Mouse (Mus musculus) lung, embryonic 15.5 days (tissue): Measurements from ENCODE around the gene Commd3. TPM values are rescaled to one million over a fixed set of nuclear protein-coding genes. Genes with fewer than 3 reads are reported as not detected.

Source experiments
- ATAC-seq: fragments of 200-750 bp; cut with Nextera tagmentation; 2 replicates; pipeline ENCODE4 v1.8.0; 2017; ENCODE audit warnings: moderate number of reproducible peaks, borderline replicate concordance; ENCODE audit not compliant: low FRiP score, low TSS enrichment; ENCODE audit errors: extremely low read depth
- H3K27ac ChIP-seq: fragments of 300-500 bp; sonication (generic); 2 replicates; pipeline ENCODE4 v1.5.1; 2015; ENCODE audit warnings: moderate library complexity, mild to moderate bottlenecking, inconsistent platforms
- H3K27me3 ChIP-seq: fragments of 300-500 bp; sonication (generic); 2 replicates; pipeline ENCODE4 v1.6.1; 2015; ENCODE audit warnings: inconsistent platforms
- H3K36me3 ChIP-seq: fragments of 300-500 bp; sonication (generic); 2 replicates; pipeline ENCODE4 v1.6.1; 2015; ENCODE audit warnings: inconsistent platforms
- H3K4me1 ChIP-seq: fragments of 300-500 bp; sonication (generic); 2 replicates; pipeline ENCODE4 v1.6.1; 2015; ENCODE audit warnings: inconsistent platforms
- H3K4me2 ChIP-seq: fragments of 300-500 bp; sonication (generic); 2 replicates; pipeline ENCODE4 v1.6.1; 2015; ENCODE audit warnings: inconsistent platforms, mild to moderate bottlenecking, moderate library complexity
- H3K4me3 ChIP-seq: fragments of 300-500 bp; sonication (generic); 2 replicates; pipeline ENCODE4 v1.5.1; 2015; ENCODE audit warnings: mild to moderate bottlenecking, inconsistent platforms
- H3K9ac ChIP-seq: fragments of 300-500 bp; sonication (generic); 2 replicates; pipeline ENCODE4 v1.6.1; 2015; ENCODE audit warnings: inconsistent platforms
- H3K9me3 ChIP-seq: fragments of 300-500 bp; sonication (generic); 2 replicates; pipeline ENCODE4 v1.6.1; 2016; ENCODE audit warnings: inconsistent platforms
- WGBS: fragments of 180-500 bp; shearing (Covaris S2); methylation state at CpG from one replicate; pipeline ENCODE4 v1.1.7; 2015; 5-methylcytosine and 5-hydroxymethylcytosine counted together
- polyA plus RNA-seq: library from polyadenylated mRNA; unstranded; fragments of >200 nt; fragmentation: Nextera tagmentation; extraction: Ambion mirVana; gene quantifications from 2 replicates; pipeline ENCODE4 v1.2.1, GENCODE M21; 2015

Commd3 gene
- polyA plus RNA-seq, 1 experiment from 2014 or later: 212 TPM

- H3K9me3 ChIP-seq: no peaks in the 10 kb centered on the region
- H3K36me3 ChIP-seq: no peaks in the 10 kb centered on the region
- no peak overlapping the region for H3K27ac ChIP-seq
- H3K9ac ChIP-seq: no peak overlapping the region
- no peak overlapping the region for H3K4me3 ChIP-seq
- no peak for ATAC-seq
- peaks cover 72% of the 10 kb centered on the region for H3K27me3 ChIP-seq
- 4% methylated on average over 4 of the region's 4 CpGs for WGBS
- H3K4me2 ChIP-seq: no peak overlapping the region
- peaks cover 18% of the 10 kb centered on the region for H3K4me1 ChIP-seq
Measured at GRCm38 (mm10) chr2:18697591-18698244, 25.5 kb downstream of the Commd3 start.

- H3K9me3 ChIP-seq: no peaks in the 10 kb centered on the region
- H3K9ac ChIP-seq: no peak overlapping the region
- H3K36me3 ChIP-seq: no peaks in the 10 kb centered on the region
- under 1% methylated on average over 56 of the region's 56 CpGs for WGBS
- no peak overlapping the region for H3K27ac ChIP-seq
- peaks cover 72% of the 10 kb centered on the region for H3K27me3 ChIP-seq
- peak overlapping the region; percentile 35 for H3K4me2 ChIP-seq
- peaks cover 15% of the 10 kb centered on the region for H3K4me1 ChIP-seq
- peak overlapping the region; percentile 17 for H3K4me3 ChIP-seq
- ATAC-seq: no peak
Measured at GRCm38 (mm10) chr2:18698663-18699385, 26.6 kb downstream of the Commd3 start.

GRCm38 (mm10) chr2:18699401-18699990 is 27.3 kb downstream of the Commd3 start:
- no peak overlapping the region for H3K27ac ChIP-seq
- peaks cover 15% of the 10 kb centered on the region for H3K4me1 ChIP-seq
- WGBS: 1% methylated on average over 11 of the region's 11 CpGs
- no peak overlapping the region for H3K4me3 ChIP-seq
- no peak overlapping the region for H3K4me2 ChIP-seq
- no peak for ATAC-seq
- H3K9me3 ChIP-seq: no peaks in the 10 kb centered on the region
- H3K36me3 ChIP-seq: no peaks in the 10 kb centered on the region
- peaks cover 75% of the 10 kb centered on the region for H3K27me3 ChIP-seq
- H3K9ac ChIP-seq: no peak overlapping the region

- Histone ChIP-seq H3K36me3 (no peaks in the 10 kb centered on the region), H3K9me3 (no peaks in the 10 kb centered on the region), H3K4me3 (no peak overlapping the region), H3K4me1 (no peaks in the 10 kb centered on the region), H3K27ac (no peak overlapping the region), H3K9ac (no peak overlapping the region), H3K4me2 (no peak overlapping the region), H3K27me3 (peaks cover 3% of the 10 kb centered on the region; the same call in 1 of the 2 replicates)
- WGBS: 44% methylated on average over 3 of the region's 3 CpGs
- no peak for ATAC-seq
Measured at GRCm38 (mm10) chr2:18710356-18710755, 38.2 kb downstream of the Commd3 start.

GRCm38 (mm10) chr2:18713071-18713470 is 40.9 kb downstream of the Commd3 start:
- Histone ChIP-seq H3K27ac (no peak overlapping the region), H3K36me3 (no peaks in the 10 kb centered on the region), H3K9me3 (no peaks in the 10 kb centered on the region), H3K4me2 (no peak overlapping the region), H3K27me3 (no peaks in the 10 kb centered on the region), H3K9ac (no peak overlapping the region), H3K4me3 (no peak overlapping the region), H3K4me1 (no peaks in the 10 kb centered on the region)
- no peak for ATAC-seq
- WGBS: 65% methylated on average over 2 of the region's 2 CpGs

- H3K4me2 ChIP-seq: no peak overlapping the region
- H3K4me3 ChIP-seq: no peak overlapping the region
- ATAC-seq: no peak
- 72% methylated on average over 3 of the region's 3 CpGs for WGBS
- no peaks in the 10 kb centered on the region for H3K4me1 ChIP-seq
- H3K9ac ChIP-seq: no peak overlapping the region
- H3K36me3 ChIP-seq: no peaks in the 10 kb centered on the region
- no peak overlapping the region for H3K27ac ChIP-seq
- H3K9me3 ChIP-seq: no peaks in the 10 kb centered on the region
- no peaks in the 10 kb centered on the region for H3K27me3 ChIP-seq
Measured at GRCm38 (mm10) chr2:18714337-18714736, 42.2 kb downstream of the Commd3 start.

GRCm38 (mm10) chr2:18718521-18718920 is 46.3 kb downstream of the Commd3 start:
- H3K9me3 ChIP-seq: no peaks in the 10 kb centered on the region
- ATAC-seq: no peak
- H3K36me3 ChIP-seq: no peaks in the 10 kb centered on the region
- H3K27me3 ChIP-seq: no peaks in the 10 kb centered on the region
- H3K9ac ChIP-seq: no peak overlapping the region
- no peaks in the 10 kb centered on the region for H3K4me1 ChIP-seq
- H3K27ac ChIP-seq: no peak overlapping the region
- H3K4me3 ChIP-seq: no peak overlapping the region
- 73% methylated on average over 4 of the region's 4 CpGs for WGBS
- no peak overlapping the region for H3K4me2 ChIP-seq

- WGBS: 56% methylated on average over 3 of the region's 3 CpGs
- Histone ChIP-seq H3K27me3 (no peaks in the 10 kb centered on the region), H3K27ac (no peak overlapping the region), H3K9ac (no peak overlapping the region), H3K9me3 (no peaks in the 10 kb centered on the region), H3K4me2 (no peak overlapping the region), H3K4me1 (no peaks in the 10 kb centered on the region), H3K36me3 (no peaks in the 10 kb centered on the region), H3K4me3 (no peak overlapping the region)
- no peak for ATAC-seq
Measured at GRCm38 (mm10) chr2:18722208-18722830, 50.1 kb downstream of the Commd3 start.

- Histone ChIP-seq H3K4me1 (no peaks in the 10 kb centered on the region), H3K9ac (no peak overlapping the region), H3K9me3 (no peaks in the 10 kb centered on the region), H3K36me3 (no peaks in the 10 kb centered on the region), H3K27ac (no peak overlapping the region), H3K4me2 (no peak overlapping the region), H3K4me3 (no peak overlapping the region), H3K27me3 (no peaks in the 10 kb centered on the region)
- WGBS: 83% methylated on average over 1 of the region's 1 CpGs
- ATAC-seq: no peak
Measured at GRCm38 (mm10) chr2:18724462-18724861, 52.3 kb downstream of the Commd3 start.

Other genes starting within 250 kb of the Commd3 start
- 24.3 and 25.1 TPM in 2 replicates for gene Bmi1, start 4.6 kb downstream of the Commd3 start, polyA plus RNA-seq
- 0.16 TPM in 1 of 2 replicates, not detected in the other for gene Spag6, start 21.6 kb downstream of the Commd3 start, polyA plus RNA-seq